Mouse (Mus musculus): ENCODE data around the gene Ide. TPM values are rescaled to one million over a fixed set of nuclear protein-coding genes. Genes with fewer than 3 reads are reported as not detected.

Ide gene
- polyA plus RNA-seq, 1 experiment from 2014 or later: 54.3 TPM

DNA sequence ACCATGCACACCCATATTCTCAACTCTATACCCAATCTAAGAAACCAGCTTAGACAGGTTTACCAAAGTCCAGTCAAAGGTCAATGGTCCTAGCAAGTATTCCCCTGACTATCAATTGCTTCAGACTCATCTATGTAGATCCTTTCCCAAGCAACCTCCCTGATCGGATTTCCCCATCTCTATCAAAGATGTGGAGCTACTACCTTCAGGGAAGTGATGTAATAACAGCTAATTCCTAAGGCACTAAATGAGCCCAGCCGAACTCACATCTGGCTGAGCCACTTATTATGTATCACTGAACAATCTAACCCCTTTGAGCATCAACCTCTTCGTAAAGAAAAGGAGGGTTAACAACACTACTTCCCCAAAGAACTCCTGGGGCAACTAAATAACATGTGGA is 15.1 kb upstream of the Ide start:
- H3K27ac ChIP-seq: no peak overlapping the region
- no peak overlapping the region for H3K4me3 ChIP-seq (ENCODE audit: inconsistent target)
- 94% methylated on average over 3 of the region's 3 CpGs for WGBS (ENCODE audit: missing documents)
- peaks cover 85% of the 10 kb centered on the region; the same call in 1 of the 2 replicates for H3K79me2 ChIP-seq (ENCODE audit: inconsistent target)
- no peaks in the 10 kb centered on the region for H3K36me3 ChIP-seq (ENCODE audit: inconsistent target)

DNA sequence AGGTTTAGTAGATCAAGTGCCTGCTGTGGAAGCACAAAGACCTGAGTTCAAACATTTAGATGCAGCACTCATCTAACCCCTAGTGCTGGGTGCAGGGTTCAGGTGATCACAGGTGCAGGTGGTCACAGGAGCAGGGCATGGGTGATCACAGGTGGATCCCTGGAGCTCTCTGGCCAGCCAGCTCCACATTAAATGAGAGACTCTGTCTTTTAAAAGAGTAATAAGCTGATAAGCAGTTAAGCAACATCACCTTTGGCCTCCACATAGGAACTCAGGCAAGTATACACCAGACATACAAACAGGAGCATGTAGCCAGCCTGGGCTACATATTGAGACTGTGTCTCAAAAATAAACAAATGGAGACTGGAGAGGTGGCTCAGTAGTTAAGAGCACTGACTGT is 11.3 kb upstream of the Ide start:
- H3K4me3 ChIP-seq (ENCODE audit: inconsistent target): no peak overlapping the region
- H3K36me3 ChIP-seq (ENCODE audit: inconsistent target): no peaks in the 10 kb centered on the region
- H3K27ac ChIP-seq: no peak overlapping the region
- peaks cover 89% of the 10 kb centered on the region; the same call in 1 of the 2 replicates for H3K79me2 ChIP-seq (ENCODE audit: inconsistent target)

DNA sequence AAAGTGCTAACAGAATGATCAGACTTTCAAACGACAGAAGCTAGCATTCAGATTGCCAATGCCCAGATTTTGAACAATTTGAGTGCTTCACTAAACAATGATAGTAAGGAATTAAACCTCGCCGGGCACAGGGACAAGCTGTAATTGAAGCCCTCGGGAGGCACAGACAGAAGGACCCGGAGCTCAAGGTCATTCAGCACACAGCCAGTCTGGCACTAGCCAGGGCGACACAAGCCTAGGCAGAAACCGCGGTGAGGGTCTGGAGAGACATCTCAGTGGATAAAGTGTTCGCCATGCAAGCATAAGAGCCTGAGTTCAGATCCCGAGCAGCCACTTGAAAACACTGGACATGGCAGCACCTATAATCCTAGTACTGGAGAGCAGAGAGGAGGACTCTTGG is 10.7 kb upstream of the Ide start:
- WGBS (ENCODE audit: missing documents): 92% methylated on average over 10 of the region's 10 CpGs
- no peak overlapping the region for H3K4me3 ChIP-seq (ENCODE audit: inconsistent target)
- no peaks in the 10 kb centered on the region for H3K36me3 ChIP-seq (ENCODE audit: inconsistent target)
- H3K79me2 ChIP-seq (ENCODE audit: inconsistent target): peaks cover 89% of the 10 kb centered on the region; the same call in 1 of the 2 replicates
- no peak overlapping the region for H3K27ac ChIP-seq

DNA sequence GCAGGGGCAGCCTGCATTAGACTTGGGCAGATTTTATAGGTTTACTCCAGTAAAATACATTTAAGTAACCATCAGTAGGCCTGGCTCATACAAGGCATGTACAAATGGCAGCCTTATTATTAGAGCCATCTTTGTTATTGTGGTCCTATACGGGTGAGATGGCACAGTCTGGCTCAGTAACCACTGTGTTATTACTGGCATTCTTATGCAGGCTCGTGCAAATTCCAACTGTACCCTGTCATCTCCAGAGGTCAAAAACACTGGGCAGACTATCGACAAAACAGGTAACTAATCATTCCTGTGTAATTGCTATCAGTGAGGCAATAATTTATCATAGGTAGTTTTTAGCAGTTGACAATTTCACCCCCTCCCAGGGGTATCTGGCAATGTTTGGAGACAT is 8.6 kb upstream of the Ide start:
- WGBS (ENCODE audit: missing documents): 96% methylated on average over 3 of the region's 3 CpGs
- peaks cover 80% of the 10 kb centered on the region; the same call in 1 of the 2 replicates for H3K79me2 ChIP-seq (ENCODE audit: inconsistent target)
- H3K4me3 ChIP-seq (ENCODE audit: inconsistent target): no peak overlapping the region
- H3K36me3 ChIP-seq (ENCODE audit: inconsistent target): no peaks in the 10 kb centered on the region
- no peak overlapping the region for H3K27ac ChIP-seq

DNA sequence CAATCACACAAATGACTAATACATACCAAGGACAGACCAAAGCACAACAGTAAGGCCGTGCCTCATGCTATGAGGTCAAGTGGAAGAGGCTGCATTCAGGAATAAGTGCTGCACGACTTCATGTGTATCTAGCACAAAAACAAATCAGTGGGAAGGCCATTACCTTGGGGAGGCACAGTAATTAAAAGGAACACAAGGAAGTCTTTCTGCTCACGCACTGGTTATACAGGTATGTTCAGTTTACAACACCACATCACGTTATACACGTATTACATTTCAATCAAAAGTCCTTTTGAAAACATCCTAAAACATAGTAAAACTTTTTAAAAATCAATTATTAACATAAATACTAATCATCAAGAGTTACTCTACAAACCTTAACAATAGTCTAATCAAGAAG is 6.2 kb upstream of the Ide start:
- over 99% methylated on average over 5 of the region's 5 CpGs for WGBS (ENCODE audit: missing documents)
- Histone ChIP-seq H3K36me3 (ENCODE audit: inconsistent target) (no peaks in the 10 kb centered on the region), H3K4me3 (ENCODE audit: inconsistent target) (no peak overlapping the region), H3K79me2 (ENCODE audit: inconsistent target) (peaks cover 69% of the 10 kb centered on the region; the same call in 1 of the 2 replicates), H3K27ac (no peak overlapping the region)

DNA sequence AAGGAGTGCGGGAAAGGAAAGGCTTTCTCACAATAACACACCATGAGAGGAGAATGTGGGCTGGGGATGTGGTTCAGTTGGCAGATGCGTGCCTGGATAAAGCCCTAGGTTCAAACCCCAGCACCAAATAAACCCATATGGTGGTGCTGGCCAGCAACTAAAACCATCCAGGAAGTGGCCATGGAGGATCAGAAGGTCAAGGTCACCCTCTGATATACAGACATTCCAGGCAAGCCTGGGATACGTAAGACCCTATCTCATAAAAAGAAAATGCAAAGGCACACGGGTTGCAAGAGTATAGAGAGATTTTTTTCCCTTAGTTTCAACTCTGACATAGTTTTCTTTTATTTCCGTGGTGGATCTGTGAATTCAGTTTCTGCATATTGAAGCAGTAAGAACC is 3.3 kb upstream of the Ide start:
- Histone ChIP-seq H3K79me2 (ENCODE audit: inconsistent target) (peaks cover 55% of the 10 kb centered on the region; the same call in 1 of the 2 replicates), H3K27ac (no peak overlapping the region), H3K36me3 (ENCODE audit: inconsistent target) (no peaks in the 10 kb centered on the region), H3K4me3 (ENCODE audit: inconsistent target) (no peak overlapping the region)
- 90% methylated on average over 5 of the region's 5 CpGs for WGBS (ENCODE audit: missing documents)

DNA sequence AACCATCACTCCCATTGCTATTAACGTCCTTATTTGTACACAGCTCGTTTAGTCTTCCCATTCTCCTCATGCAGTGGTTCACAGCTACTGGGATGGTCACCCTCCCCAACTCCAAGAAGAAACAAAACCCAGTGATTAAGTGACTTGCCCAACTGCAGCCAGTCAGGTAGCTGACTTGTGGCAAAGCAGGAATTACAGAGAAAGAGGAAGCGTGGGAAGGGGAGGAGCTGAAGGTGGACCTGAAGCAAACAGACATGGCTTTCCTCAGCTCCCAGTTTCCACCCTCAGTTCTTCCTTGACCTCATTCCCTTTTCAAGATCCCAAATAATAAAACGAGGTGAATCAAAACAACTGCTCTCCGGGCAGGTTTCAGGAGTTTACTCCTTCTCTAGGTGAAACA is 2.8 kb upstream of the Ide start:
- H3K79me2 ChIP-seq (ENCODE audit: inconsistent target): peaks cover 55% of the 10 kb centered on the region; the same call in 1 of the 2 replicates
- no peak overlapping the region for H3K4me3 ChIP-seq (ENCODE audit: inconsistent target)
- no peaks in the 10 kb centered on the region for H3K36me3 ChIP-seq (ENCODE audit: inconsistent target)
- no peak overlapping the region for H3K27ac ChIP-seq
- 59% methylated on average over 5 of the region's 5 CpGs for WGBS (ENCODE audit: missing documents)

DNA sequence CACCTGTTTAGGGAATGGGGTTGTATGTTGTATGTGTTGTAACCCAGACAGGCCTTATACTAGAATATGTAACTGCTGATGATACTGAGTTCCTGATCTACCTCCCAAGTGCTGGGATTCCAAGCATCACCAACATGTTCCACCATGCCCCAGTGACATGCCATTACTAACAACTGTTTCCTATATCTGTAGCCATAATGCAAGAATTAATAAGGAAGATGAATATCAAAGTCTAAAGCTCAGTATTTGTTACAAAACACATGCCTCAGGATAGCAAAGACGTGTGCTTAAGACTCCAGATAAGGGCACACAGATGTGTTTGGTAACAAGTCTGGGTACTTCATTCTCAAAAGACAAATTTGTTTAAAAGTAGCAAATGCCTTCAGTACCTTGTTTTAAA is 2.3 kb downstream of the Ide start:
- Histone ChIP-seq H3K27ac (no peak overlapping the region), H3K4me3 (ENCODE audit: inconsistent target) (no peak overlapping the region), H3K79me2 (ENCODE audit: inconsistent target) (peaks cover 39% of the 10 kb centered on the region; the same call in 1 of the 2 replicates), H3K36me3 (ENCODE audit: inconsistent target) (no peaks in the 10 kb centered on the region)
- WGBS (ENCODE audit: missing documents): 95% methylated on average over 1 of the region's 1 CpGs

DNA sequence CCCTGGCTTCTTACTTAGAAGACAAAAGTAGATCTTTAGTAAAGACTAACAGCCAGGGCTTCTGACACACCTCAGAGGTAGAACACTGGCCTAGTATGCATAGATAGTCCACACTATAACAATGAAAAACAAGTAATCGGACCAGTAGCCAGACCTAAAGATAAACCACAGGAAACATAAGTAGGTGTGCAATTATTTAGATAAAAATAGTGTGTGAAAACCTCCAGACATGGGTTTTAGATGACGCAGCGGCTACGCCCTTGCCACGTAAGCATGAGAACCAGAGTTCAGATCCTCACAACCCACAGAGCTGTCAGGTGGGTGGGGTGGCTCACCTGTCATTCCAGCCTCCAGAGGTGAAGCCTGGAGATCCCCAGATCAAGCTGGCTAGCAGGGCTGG is 4.3 kb downstream of the Ide start:
- peaks cover 10% of the 10 kb centered on the region; the same call in 1 of the 2 replicates for H3K36me3 ChIP-seq (ENCODE audit: inconsistent target)
- no peak overlapping the region for H3K4me3 ChIP-seq (ENCODE audit: inconsistent target)
- H3K27ac ChIP-seq: no peak overlapping the region
- peaks cover 31% of the 10 kb centered on the region; the same call in 1 of the 2 replicates for H3K79me2 ChIP-seq (ENCODE audit: inconsistent target)
- 89% methylated on average over 5 of the region's 5 CpGs for WGBS (ENCODE audit: missing documents)

DNA sequence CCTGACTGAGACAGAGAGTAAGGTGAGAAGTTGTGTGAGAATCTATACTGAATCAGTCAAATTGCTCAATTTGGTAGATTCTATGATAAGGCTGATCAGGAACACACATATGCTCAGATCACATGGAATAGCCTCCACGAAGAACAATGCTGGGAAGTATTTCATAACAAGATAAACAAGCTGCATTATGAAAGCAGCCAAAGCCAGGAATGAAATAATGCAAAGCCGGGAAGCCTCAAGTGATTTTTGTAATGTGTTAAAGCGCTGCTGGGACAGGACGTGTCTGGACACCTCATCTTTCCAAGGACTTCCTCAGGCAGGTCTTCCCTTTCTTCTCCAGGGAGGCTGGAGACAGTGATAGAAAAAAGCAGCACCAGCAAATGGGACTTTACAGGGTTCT is 4.9 kb downstream of the Ide start:
- Histone ChIP-seq H3K27ac (no peak overlapping the region), H3K79me2 (ENCODE audit: inconsistent target) (peaks cover 29% of the 10 kb centered on the region; the same call in 1 of the 2 replicates), H3K4me3 (ENCODE audit: inconsistent target) (no peak overlapping the region), H3K36me3 (ENCODE audit: inconsistent target) (peaks cover 17% of the 10 kb centered on the region)
- 86% methylated on average over 4 of the region's 4 CpGs for WGBS (ENCODE audit: missing documents)

DNA sequence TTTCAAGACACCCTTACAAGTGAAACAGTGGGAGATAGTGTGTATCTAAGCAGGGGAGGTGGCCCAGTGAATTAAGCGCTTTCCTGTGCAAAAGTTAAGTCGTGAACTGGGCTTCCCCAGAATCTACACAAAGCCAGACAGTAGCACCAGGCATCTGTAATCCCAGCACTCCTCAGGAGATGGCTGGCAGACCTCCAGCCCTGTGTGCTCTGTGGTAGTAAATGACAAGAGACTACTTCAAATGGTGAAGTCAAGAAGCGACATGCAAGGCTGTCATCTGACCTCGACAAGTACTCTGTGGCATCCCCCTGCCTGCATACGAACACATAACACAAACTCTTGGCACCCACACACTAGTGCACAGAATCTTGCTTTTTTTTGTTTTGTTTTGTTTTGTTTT is 10.4 kb downstream of the Ide start:
- Histone ChIP-seq H3K79me2 (ENCODE audit: inconsistent target) (no peaks in the 10 kb centered on the region), H3K27ac (no peak overlapping the region), H3K4me3 (ENCODE audit: inconsistent target) (no peak overlapping the region), H3K36me3 (ENCODE audit: inconsistent target) (peaks cover 39% of the 10 kb centered on the region)
- 92% methylated on average over 5 of the region's 5 CpGs for WGBS (ENCODE audit: missing documents)

DNA sequence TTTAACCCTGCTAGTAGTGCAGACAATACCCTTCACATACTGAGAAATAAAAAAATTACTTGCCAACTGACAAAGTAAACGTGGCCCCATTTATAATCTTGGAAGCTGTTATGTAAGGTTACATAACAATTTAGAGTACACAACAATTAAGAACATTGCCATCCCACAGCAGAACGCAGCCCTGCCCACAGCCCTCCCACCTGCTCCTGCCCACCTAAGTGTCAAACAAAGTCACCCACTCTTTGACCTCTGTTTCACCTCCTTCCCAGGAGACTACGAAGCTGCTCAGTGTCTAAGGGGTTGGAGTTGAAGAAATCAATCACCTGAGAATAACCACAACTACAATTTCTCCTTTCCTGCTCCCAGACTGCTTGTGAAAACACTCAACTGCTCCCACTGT is 14.1 kb downstream of the Ide start:
- H3K36me3 ChIP-seq (ENCODE audit: inconsistent target): peaks cover 45% of the 10 kb centered on the region
- no peak overlapping the region for H3K27ac ChIP-seq
- 62% methylated on average over 3 of the region's 3 CpGs for WGBS (ENCODE audit: missing documents)
- no peak overlapping the region for H3K4me3 ChIP-seq (ENCODE audit: inconsistent target)
- H3K79me2 ChIP-seq (ENCODE audit: inconsistent target): no peaks in the 10 kb centered on the region

DNA sequence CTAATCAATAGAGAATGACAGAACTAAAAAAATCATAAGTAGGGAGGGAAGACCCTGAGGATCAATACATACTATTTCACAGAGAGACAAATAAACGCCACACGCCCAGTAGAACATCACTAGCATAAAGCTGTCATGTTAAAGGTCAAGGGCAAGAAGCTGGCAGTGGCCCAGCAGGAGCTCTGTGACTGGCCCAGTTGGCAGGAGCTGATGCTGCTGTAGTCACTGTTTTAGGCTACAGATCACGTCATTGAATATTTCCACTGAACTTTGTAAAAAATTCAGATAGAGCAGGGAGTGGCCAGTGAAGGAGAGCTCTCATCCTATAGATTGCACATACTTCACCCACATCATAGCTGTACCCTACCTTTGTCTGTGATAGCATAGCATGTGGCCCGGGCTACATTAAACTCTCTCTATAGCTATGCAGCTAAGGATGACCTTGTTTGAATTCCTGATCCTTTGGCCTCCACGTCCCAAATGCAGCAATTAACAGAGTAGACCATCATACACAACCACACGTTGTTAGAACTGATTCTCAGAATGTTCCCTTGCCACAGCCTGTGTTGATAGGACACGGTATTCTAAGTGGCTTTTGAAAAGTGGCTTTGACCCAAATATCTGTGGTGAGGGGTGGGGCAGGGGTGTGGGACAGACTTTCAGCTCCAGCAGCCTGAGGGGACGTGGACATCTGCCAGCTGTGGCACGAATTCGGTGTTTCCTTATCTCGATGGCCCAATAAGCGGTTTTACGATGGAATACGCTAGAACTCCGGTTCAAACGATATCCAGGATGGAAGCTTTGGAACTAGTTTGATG is 16.6 kb downstream of the Ide start:
- no peak overlapping the region for H3K27ac ChIP-seq
- H3K36me3 ChIP-seq (ENCODE audit: inconsistent target): peaks cover 50% of the 10 kb centered on the region
- 97% methylated on average over 16 of the region's 16 CpGs for WGBS (ENCODE audit: missing documents)

DNA sequence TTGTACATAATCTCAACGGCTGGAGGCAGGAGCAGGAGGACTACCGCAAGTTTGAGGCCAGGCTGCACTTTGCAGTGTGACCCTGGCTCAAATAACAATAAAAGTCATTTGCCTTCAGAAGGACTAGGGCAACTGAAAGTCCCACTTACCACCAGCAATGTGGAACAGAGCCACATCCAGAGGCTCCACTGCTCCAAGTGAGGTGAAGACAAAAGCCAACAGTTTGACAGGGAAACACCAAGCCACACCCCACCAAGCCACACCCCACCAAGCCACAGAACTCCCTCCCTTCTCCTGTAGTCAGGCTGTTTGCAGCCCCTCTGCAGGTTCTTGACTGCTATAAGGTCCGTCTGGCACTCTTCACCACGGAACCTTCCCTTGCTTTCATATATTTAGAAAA is 20.3 kb downstream of the Ide start:
- Histone ChIP-seq H3K79me2 (ENCODE audit: inconsistent target) (no peaks in the 10 kb centered on the region), H3K27ac (no peak overlapping the region), H3K36me3 (ENCODE audit: inconsistent target) (peaks cover 58% of the 10 kb centered on the region), H3K4me3 (ENCODE audit: inconsistent target) (no peak overlapping the region)
- WGBS (ENCODE audit: missing documents): 92% methylated on average over 4 of the region's 4 CpGs

More for the DNA sequence above, 16.6 kb downstream of the Ide start:
- Histone ChIP-seq H3K4me3 (ENCODE audit: inconsistent target) (no peak overlapping the region), H3K79me2 (ENCODE audit: inconsistent target) (no peaks in the 10 kb centered on the region)

DNA sequence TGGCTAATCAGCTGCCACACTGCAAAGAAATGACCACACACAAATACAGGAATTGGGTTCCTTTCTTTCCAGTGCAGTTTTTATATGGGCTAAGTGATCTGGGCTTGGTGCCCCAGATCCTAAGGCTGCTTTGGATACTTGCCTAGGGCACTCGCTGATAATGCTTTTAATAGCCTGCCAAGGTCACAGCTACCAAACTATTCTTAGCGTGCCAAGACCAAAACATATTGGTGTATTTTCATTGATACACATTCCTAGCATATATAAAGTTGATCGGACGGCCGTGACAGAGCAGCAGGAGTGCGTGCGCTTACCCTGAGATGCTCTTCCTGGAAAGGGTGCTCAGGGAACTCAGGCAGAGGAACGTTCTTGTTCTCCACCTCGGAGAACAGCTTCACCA is 22.6 kb downstream of the Ide start:
- Histone ChIP-seq H3K4me3 (ENCODE audit: inconsistent target) (no peak overlapping the region), H3K36me3 (ENCODE audit: inconsistent target) (peaks cover 58% of the 10 kb centered on the region), H3K27ac (no peak overlapping the region), H3K79me2 (ENCODE audit: inconsistent target) (no peaks in the 10 kb centered on the region)
- WGBS (ENCODE audit: missing documents): 96% methylated on average over 9 of the region's 9 CpGs
